Mouse (Mus musculus) heart, embryonic 12.5 days (tissue): ENCODE results near the gene Lrmda. TPM values are rescaled to one million over a fixed set of nuclear protein-coding genes. Genes with fewer than 3 reads are reported as not detected.

Source experiments
- ATAC-seq: fragments of 200-750 bp; cut with Nextera tagmentation; 2 replicates; pipeline ENCODE4 v1.8.0; 2017; ENCODE audit warnings: moderate TSS enrichment, moderate library complexity; ENCODE audit not compliant: insufficient number of reproducible peaks, low FRiP score
- H3K27ac ChIP-seq: fragments of 300-500 bp; sonication (generic); 2 replicates; pipeline ENCODE4 v1.5.1; 2016; ENCODE audit warnings: mild to moderate bottlenecking, moderate library complexity; ENCODE audit not compliant: poor library complexity, severe bottlenecking
- H3K27me3 ChIP-seq: fragments of 300-500 bp; sonication (generic); replicated peaks from 2 replicates; pipeline ENCODE4 v1.6.1; 2016; ENCODE audit warnings: mild to moderate bottlenecking, moderate library complexity
- H3K36me3 ChIP-seq: fragments of 300-500 bp; sonication (generic); 2 replicates; pipeline ENCODE4 v1.6.1; 2016; ENCODE audit warnings: mild to moderate bottlenecking, moderate library complexity
- H3K4me1 ChIP-seq: fragments of 300-500 bp; sonication (generic); replicated peaks from 2 replicates; pipeline ENCODE4 v1.6.1; 2016; ENCODE audit warnings: mild to moderate bottlenecking
- H3K4me2 ChIP-seq: fragments of 300-500 bp; sonication (generic); 2 replicates; pipeline ENCODE4 v1.6.1; 2016; ENCODE audit warnings: mild to moderate bottlenecking, moderate library complexity
- H3K4me3 ChIP-seq: fragments of 300-500 bp; sonication (generic); 2 replicates; pipeline ENCODE4 v1.5.1; 2016; ENCODE audit warnings: mild to moderate bottlenecking
- H3K9ac ChIP-seq: fragments of 300-500 bp; sonication (generic); 2 replicates; pipeline ENCODE4 v1.6.1; 2016; ENCODE audit warnings: mild to moderate bottlenecking, moderate library complexity
- H3K9me3 ChIP-seq: fragments of 300-500 bp; sonication (generic); replicated peaks from 2 replicates; pipeline ENCODE4 v1.6.1; 2016; ENCODE audit warnings: mild to moderate bottlenecking, moderate library complexity
- WGBS: fragments of 180-500 bp; shearing (Covaris S2); methylation state at CpG from one replicate; pipeline ENCODE4 v1.1.7; 2016; 5-methylcytosine and 5-hydroxymethylcytosine counted together
- polyA plus RNA-seq: library from polyadenylated mRNA; unstranded; fragments of >200 nt; fragmentation: Nextera tagmentation; extraction: Ambion mirVana; gene quantifications from 2 replicates; pipeline ENCODE4 v1.2.1, GENCODE M21; 2016

The Lrmda gene
- polyA plus RNA-seq, 1 experiment from 2014 or later = 1.0 TPM

GRCm38 (mm10) chr14:22905741-22906667 lies 886.5 kb downstream of the Lrmda start:
- 73% methylated on average over 7 of the region's 7 CpGs for WGBS
- no peaks in the 10 kb centered on the region for H3K36me3 ChIP-seq
- H3K9ac ChIP-seq = no peak overlapping the region
- H3K4me3 ChIP-seq = no peak overlapping the region
- no peak overlapping the region for H3K4me2 ChIP-seq
- no peaks in the 10 kb centered on the region for H3K4me1 ChIP-seq
- no peaks in the 10 kb centered on the region for H3K27me3 ChIP-seq
- no peak overlapping the region for H3K27ac ChIP-seq
- H3K9me3 ChIP-seq = no peaks in the 10 kb centered on the region
- ATAC-seq = no peak

- no peaks in the 10 kb centered on the region for H3K36me3 ChIP-seq
- WGBS = 60% methylated on average over 4 of the region's 4 CpGs
- no peak overlapping the region for H3K27ac ChIP-seq
- H3K27me3 ChIP-seq = no peaks in the 10 kb centered on the region
- no peaks in the 10 kb centered on the region for H3K4me1 ChIP-seq
- ATAC-seq = no peak
- H3K9me3 ChIP-seq = no peaks in the 10 kb centered on the region
- no peak overlapping the region for H3K9ac ChIP-seq
- H3K4me2 ChIP-seq = no peak overlapping the region
- H3K4me3 ChIP-seq = no peak overlapping the region
Observed at GRCm38 (mm10) chr14:22906716-22907115, 887.2 kb downstream of the Lrmda start.

- no peak for ATAC-seq
- no peaks in the 10 kb centered on the region for H3K27me3 ChIP-seq
- H3K4me3 ChIP-seq = no peak overlapping the region
- H3K9me3 ChIP-seq = no peaks in the 10 kb centered on the region
- WGBS = 62% methylated on average over 4 of the region's 4 CpGs
- H3K9ac ChIP-seq = no peak overlapping the region
- no peak overlapping the region for H3K27ac ChIP-seq
- H3K36me3 ChIP-seq = no peaks in the 10 kb centered on the region
- no peak overlapping the region for H3K4me2 ChIP-seq
- H3K4me1 ChIP-seq = no peaks in the 10 kb centered on the region
Observed at GRCm38 (mm10) chr14:22907221-22907620, 887.7 kb downstream of the Lrmda start.

GRCm38 (mm10) chr14:22908006-22908405 lies 888.5 kb downstream of the Lrmda start:
- H3K9me3 ChIP-seq = no peaks in the 10 kb centered on the region
- ATAC-seq = no peak
- H3K27me3 ChIP-seq = no peaks in the 10 kb centered on the region
- H3K4me3 ChIP-seq = no peak overlapping the region
- H3K4me1 ChIP-seq = no peaks in the 10 kb centered on the region
- no peak overlapping the region for H3K9ac ChIP-seq
- WGBS = 79% methylated on average over 2 of the region's 2 CpGs
- no peaks in the 10 kb centered on the region for H3K36me3 ChIP-seq
- no peak overlapping the region for H3K27ac ChIP-seq
- H3K4me2 ChIP-seq = no peak overlapping the region

- no peak overlapping the region for H3K4me2 ChIP-seq
- no peaks in the 10 kb centered on the region for H3K36me3 ChIP-seq
- 90% methylated on average over 3 of the region's 3 CpGs for WGBS
- ATAC-seq = no peak
- H3K27ac ChIP-seq = no peak overlapping the region
- no peaks in the 10 kb centered on the region for H3K27me3 ChIP-seq
- no peak overlapping the region for H3K4me3 ChIP-seq
- no peaks in the 10 kb centered on the region for H3K9me3 ChIP-seq
- H3K9ac ChIP-seq = no peak overlapping the region
- H3K4me1 ChIP-seq = no peaks in the 10 kb centered on the region
Observed at GRCm38 (mm10) chr14:22915463-22915862, 896.0 kb downstream of the Lrmda start.

- Histone ChIP-seq H3K4me1 (no peaks in the 10 kb centered on the region), H3K9me3 (no peaks in the 10 kb centered on the region), H3K4me3 (no peak overlapping the region), H3K36me3 (no peaks in the 10 kb centered on the region), H3K9ac (no peak overlapping the region), H3K27ac (no peak overlapping the region), H3K27me3 (no peaks in the 10 kb centered on the region), H3K4me2 (no peak overlapping the region)
- WGBS = 75% methylated on average over 3 of the region's 3 CpGs
- no peak for ATAC-seq
Observed at GRCm38 (mm10) chr14:22918499-22918898, 899.0 kb downstream of the Lrmda start.

- no peak overlapping the region for H3K27ac ChIP-seq
- H3K4me1 ChIP-seq = no peaks in the 10 kb centered on the region
- no peaks in the 10 kb centered on the region for H3K27me3 ChIP-seq
- no peak; the same call in 1 of the 2 replicates for ATAC-seq
- no peak overlapping the region for H3K9ac ChIP-seq
- H3K4me3 ChIP-seq = no peak overlapping the region
- H3K9me3 ChIP-seq = no peaks in the 10 kb centered on the region
- no peaks in the 10 kb centered on the region for H3K36me3 ChIP-seq
- no peak overlapping the region for H3K4me2 ChIP-seq
- WGBS = 59% methylated on average over 2 of the region's 2 CpGs
Observed at GRCm38 (mm10) chr14:22918931-22919330, 899.4 kb downstream of the Lrmda start.

- H3K27me3 ChIP-seq = no peaks in the 10 kb centered on the region
- no peaks in the 10 kb centered on the region for H3K36me3 ChIP-seq
- no peak overlapping the region for H3K9ac ChIP-seq
- H3K27ac ChIP-seq = no peak overlapping the region
- H3K4me1 ChIP-seq = no peaks in the 10 kb centered on the region
- no peak for ATAC-seq
- H3K4me3 ChIP-seq = no peak overlapping the region
- H3K9me3 ChIP-seq = no peaks in the 10 kb centered on the region
- H3K4me2 ChIP-seq = no peak overlapping the region
Observed at GRCm38 (mm10) chr14:22921152-22921551, 901.6 kb downstream of the Lrmda start.

- no peak for ATAC-seq
- WGBS = 86% methylated on average over 2 of the region's 2 CpGs
Observed at GRCm38 (mm10) chr14:22921796-22922195, 902.3 kb downstream of the Lrmda start.

GRCm38 (mm10) chr14:22922571-22922970 lies 903.1 kb downstream of the Lrmda start:
- ATAC-seq = no peak; the same call in 1 of the 2 replicates
- Histone ChIP-seq H3K4me1 (no peaks in the 10 kb centered on the region), H3K9ac (no peak overlapping the region), H3K9me3 (no peaks in the 10 kb centered on the region), H3K4me2 (no peak overlapping the region), H3K4me3 (no peak overlapping the region), H3K27ac (no peak overlapping the region), H3K36me3 (no peaks in the 10 kb centered on the region), H3K27me3 (no peaks in the 10 kb centered on the region)
- 64% methylated on average over 4 of the region's 4 CpGs for WGBS

More at GRCm38 (mm10) chr14:22921796-22922195, 902.3 kb downstream of the Lrmda start:
- no peaks in the 10 kb centered on the region for H3K36me3 ChIP-seq
- no peaks in the 10 kb centered on the region for H3K4me1 ChIP-seq
- H3K27ac ChIP-seq = no peak overlapping the region
- no peaks in the 10 kb centered on the region for H3K9me3 ChIP-seq
- no peak overlapping the region for H3K4me3 ChIP-seq
- no peak overlapping the region for H3K9ac ChIP-seq
- H3K4me2 ChIP-seq = no peak overlapping the region
- no peaks in the 10 kb centered on the region for H3K27me3 ChIP-seq

- no peak for ATAC-seq
- WGBS = 75% methylated on average over 1 of the region's 2 CpGs
Observed at GRCm38 (mm10) chr14:22923251-22923650, 903.7 kb downstream of the Lrmda start.

More at GRCm38 (mm10) chr14:22923251-22923650, 903.7 kb downstream of the Lrmda start:
- no peak overlapping the region for H3K4me2 ChIP-seq
- H3K27me3 ChIP-seq = no peaks in the 10 kb centered on the region
- H3K27ac ChIP-seq = no peak overlapping the region
- H3K4me1 ChIP-seq = no peaks in the 10 kb centered on the region
- H3K36me3 ChIP-seq = no peaks in the 10 kb centered on the region
- no peaks in the 10 kb centered on the region for H3K9me3 ChIP-seq
- no peak overlapping the region for H3K9ac ChIP-seq
- no peak overlapping the region for H3K4me3 ChIP-seq
